In the genomic region with DNA sequence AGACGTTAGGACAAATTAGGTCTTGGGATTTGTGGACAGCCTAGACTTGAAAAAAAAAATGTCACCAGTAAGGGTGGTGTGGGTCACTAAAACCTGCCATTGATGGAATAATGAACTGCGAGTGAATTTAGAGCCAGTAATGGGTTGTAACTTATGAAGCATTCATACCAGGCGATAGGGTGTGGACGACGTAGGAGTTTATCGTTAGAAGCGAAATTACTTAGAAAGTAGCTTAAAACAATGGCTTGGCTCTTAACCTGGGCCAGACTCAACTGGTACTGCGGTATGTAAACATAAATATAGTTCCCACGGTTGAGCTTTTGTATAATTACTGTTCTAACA, we compare ENCODE assay signal across 8 mouse cellular contexts. TPM values are rescaled to one million over a fixed set of nuclear protein-coding genes. Genes with fewer than 3 reads are reported as not detected.
A peak's percentile ranks its signal among the peaks of the same experiment; 100 is the strongest.
DNase-seq lines count a peak whose midpoint lies in the region; ATAC-seq and TF ChIP-seq lines count a peak whose summit lies in the region.

No protein-coding gene starts in this region.

- intact Hi-C loops in heart, adult 2 months (cut with DNase I), result loop anchor here (1.0 to 5.0 kb wide), 3 partner anchors 22 to 110 kb away; a partner anchor contains a TSS
- intact Hi-C loops in heart, postnatal 25 days (cut with DNase I), result loop anchor here (1.0 to 5.0 kb wide), 2 partner anchors 23 to 45 kb away; a partner anchor contains a TSS

- H3K27me3 ChIP-seq in heart, adult 2 months (ENCODE audit: control insufficient read depth, insufficient read depth, low read length), result no peaks in the 10 kb centered on the region
- no peaks in the 10 kb centered on the region for H3K27me3 ChIP-seq in E14TG2a.4 (ENCODE audit: insufficient read depth, low read length)
- H3K27me3 ChIP-seq in forebrain, embryonic 16.5 days (replicated peaks; ENCODE audit: control insufficient read depth, insufficient read depth, low read length), result no peaks in the 10 kb centered on the region
- no peaks in the 10 kb centered on the region for H3K27me3 ChIP-seq in liver, postnatal 0 days (ENCODE audit: insufficient read depth, low read length)

- TF ChIP-seq CTCF in heart, adult 2 months (IDR thresholded peaks at IDR 0.05), result no peak
- no peak for TF ChIP-seq CTCF in E14TG2a.4 (conservative IDR thresholded peaks at IDR 0.05; ENCODE audit: low read length)
- no peak for TF ChIP-seq CTCF in liver, postnatal 0 days (IDR thresholded peaks at IDR 0.05; ENCODE audit: low read depth)

- peak overlapping the region; percentile 77 for H3K9ac ChIP-seq in heart, adult 2 months (ENCODE audit: low read depth, low read length)
- peak overlapping the region; percentile 59 for H3K9ac ChIP-seq in forebrain, embryonic 16.5 days (replicated peaks; ENCODE audit: low read depth, low read length)
- peak overlapping the region; percentile 76 for H3K9ac ChIP-seq in liver, postnatal 0 days (replicated peaks)

- no peak for DNase-seq in heart, adult 2 months
- no peak for DNase-seq in heart, postnatal 25 days (ENCODE audit: low spot score)
- DNase-seq in liver, postnatal 0 days, result no peak
- DNase-seq in left cerebral cortex, adult 11 months (ENCODE audit: low spot score), result no peak
- no peak for DNase-seq in adrenal gland, adult 8-10 months
- DNase-seq in gastrocnemius, adult 8-10 months (ENCODE audit: low spot score in 2 of 2), result no peak

- no peaks in the 10 kb centered on the region for H3K36me3 ChIP-seq in heart, adult 2 months (ENCODE audit: control insufficient read depth, insufficient read depth, low read length)
- no peaks in the 10 kb centered on the region for H3K36me3 ChIP-seq in E14TG2a.4 (ENCODE audit: insufficient read depth, low read length)
- H3K36me3 ChIP-seq in forebrain, embryonic 16.5 days (ENCODE audit: control insufficient read depth, insufficient read depth), result peaks cover 2% of the 10 kb centered on the region; the same call in 1 of the 2 replicates
- no peaks in the 10 kb centered on the region; the same call in 1 of the 2 replicates for H3K36me3 ChIP-seq in liver, postnatal 0 days (replicated peaks; ENCODE audit: insufficient read depth, low read length)

- H3K4me3 ChIP-seq in heart, adult 2 months, result peak overlapping the region; percentile 69
- H3K4me3 ChIP-seq in E14TG2a.4 (replicated peaks; ENCODE audit: low read length), result peak overlapping the region; percentile 84
- H3K4me3 ChIP-seq in forebrain, embryonic 16.5 days (replicated peaks; ENCODE audit: low read length), result peak overlapping the region; percentile 58
- peak overlapping the region; percentile 60 for H3K4me3 ChIP-seq in liver, postnatal 0 days (ENCODE audit: low read depth, low read length)

- no peak; the same call in 1 of the 2 replicates for TF ChIP-seq POLR2A in heart, adult 2 months (IDR thresholded peaks at IDR 0.05; ENCODE audit: insufficient read depth, low read depth, low read length)

- H3K79me2 ChIP-seq in heart, adult 2 months (replicated peaks; ENCODE audit: control insufficient read depth, insufficient read depth, low read length), result no peaks in the 10 kb centered on the region

- TF ChIP-seq EP300 in heart, adult 2 months (IDR thresholded peaks at IDR 0.05; ENCODE audit: insufficient read depth, low read depth, low read length), result no peak
- no peak for TF ChIP-seq EP300 in liver, postnatal 0 days (IDR thresholded peaks at IDR 0.05; ENCODE audit: low read depth)

- peak overlapping the region; percentile 93 for H3K27ac ChIP-seq in heart, adult 2 months
- H3K27ac ChIP-seq in forebrain, embryonic 16.5 days (ENCODE audit: low read length), result peak overlapping the region; percentile 98
- H3K27ac ChIP-seq in liver, postnatal 0 days (ENCODE audit: low read depth), result peak overlapping the region; percentile 92

- WGBS in heart, adult 2 months, result 4% methylated on average over 9 of the region's 9 CpGs
- 9% methylated on average over 9 of the region's 9 CpGs for WGBS in forebrain, embryonic 16.5 days
- WGBS in liver, postnatal 0 days (ENCODE audit: insufficient replicate concordance), result 7% methylated on average over 9 of the region's 9 CpGs

- no peaks in the 10 kb centered on the region for H3K9me3 ChIP-seq in E14TG2a.4 (ENCODE audit: low read length)
- no peaks in the 10 kb centered on the region for H3K9me3 ChIP-seq in forebrain, embryonic 16.5 days (ENCODE audit: control insufficient read depth, low read length)
- no peaks in the 10 kb centered on the region for H3K9me3 ChIP-seq in liver, postnatal 0 days (ENCODE audit: low read length)

- peak; percentile 38; the same call in 1 of the 2 replicates for ATAC-seq in forebrain, embryonic 16.5 days
- peak; percentile 28 for ATAC-seq in liver, postnatal 0 days

- peak overlapping the region; percentile 89 for H3K4me2 ChIP-seq in forebrain, embryonic 16.5 days (ENCODE audit: low read length)
- peak overlapping the region; percentile 84 for H3K4me2 ChIP-seq in liver, postnatal 0 days (ENCODE audit: low read depth, low read length)

- H3K4me1 ChIP-seq in heart, adult 2 months (ENCODE audit: control insufficient read depth, insufficient read depth, low read length), result no peaks in the 10 kb centered on the region
- peaks cover 70% of the 10 kb centered on the region for H3K4me1 ChIP-seq in E14TG2a.4 (replicated peaks; ENCODE audit: low read depth, low read length)
- peaks cover 19% of the 10 kb centered on the region for H3K4me1 ChIP-seq in forebrain, embryonic 16.5 days (replicated peaks; ENCODE audit: control insufficient read depth, insufficient read depth, low read length)
- peaks cover 16% of the 10 kb centered on the region for H3K4me1 ChIP-seq in liver, postnatal 0 days (ENCODE audit: insufficient read depth)

RNA-seq across cellular contexts. Expression of a gene that starts 0.3 kb away (rescaled TPM):
- total RNA-seq in heart, adult 2 months (2021), result 10 to 100 TPM; 12.1 to 15.1 TPM
- 8.6 and 11.5 TPM in 2 replicates for polyA plus RNA-seq in heart, adult 2 months (2012; rRNA removed)
- 10 to 100 TPM; 10.3 to 15.0 TPM for total RNA-seq in heart, postnatal 25 days (2021)
- 40.8 and 43.9 TPM in 2 replicates for polyA plus RNA-seq in forebrain, embryonic 16.5 days (2015; fragmentation: Nextera tagmentation; extraction: Ambion mirVana)
- 16.3 and 19.3 TPM in 2 replicates for polyA plus RNA-seq in liver, postnatal 0 days (2015; fragmentation: Nextera tagmentation; extraction: Ambion mirVana)
- 10 to 100 TPM; 40.3 to 48.9 (median 42.9) TPM for total RNA-seq in adrenal gland, adult 8-10 months (2022)
- total RNA-seq in gastrocnemius, adult 8-10 months (2022), result 10 to 100 TPM; 12.2 to 22.6 (median 14.9) TPM

RNA-seq across cellular contexts. Expression of a gene that starts 21.6 kb away (rescaled TPM):
- 1 to 10 TPM; 7.9 to 9.3 TPM for total RNA-seq in heart, adult 2 months (2021)
- 5.0 and 7.8 TPM in 2 replicates for polyA plus RNA-seq in heart, adult 2 months (2012; rRNA removed)
- 1 to 10 TPM; 7.8 to 9.4 TPM for total RNA-seq in heart, postnatal 25 days (2021)
- polyA plus RNA-seq in forebrain, embryonic 16.5 days (2015; fragmentation: Nextera tagmentation; extraction: Ambion mirVana), result 27.2 and 30.7 TPM in 2 replicates
- 5.0 and 5.5 TPM in 2 replicates for polyA plus RNA-seq in liver, postnatal 0 days (2015; fragmentation: Nextera tagmentation; extraction: Ambion mirVana)
- total RNA-seq in adrenal gland, adult 8-10 months (2022), result 10 to 100 TPM; 12.0 to 13.5 (median 12.9) TPM
- total RNA-seq in gastrocnemius, adult 8-10 months (2022), result 1 to 10 TPM; 3.4 to 10.0 (median 5.7) TPM

RNA-seq across cellular contexts. Expression of a gene that starts 22.2 kb away (rescaled TPM):
- total RNA-seq in heart, adult 2 months (2021), result 10 to 100 TPM; 13.3 TPM
- 13.7 and 29.3 TPM in 2 replicates for polyA plus RNA-seq in heart, adult 2 months (2012; rRNA removed)
- total RNA-seq in heart, postnatal 25 days (2021), result 10 to 100 TPM; 11.6 to 17.2 TPM
- 17.5 and 21.2 TPM in 2 replicates for polyA plus RNA-seq in forebrain, embryonic 16.5 days (2015; fragmentation: Nextera tagmentation; extraction: Ambion mirVana)
- 4.9 and 5.0 TPM in 2 replicates for polyA plus RNA-seq in liver, postnatal 0 days (2015; fragmentation: Nextera tagmentation; extraction: Ambion mirVana)
- total RNA-seq in adrenal gland, adult 8-10 months (2022), result 10 to 100 TPM; 43.1 to 61.9 (median 51.4) TPM
- 1 to 10 TPM; 6.5 to 9.9 (median 8.8) TPM for total RNA-seq in gastrocnemius, adult 8-10 months (2022)

RNA-seq across cellular contexts. Expression of a gene that starts 47.2 kb away (rescaled TPM):
- total RNA-seq in heart, adult 2 months (2021), result 10 to 100 TPM; 75.0 to 80.1 TPM
- 29.9 and 50.4 TPM in 2 replicates for polyA plus RNA-seq in heart, adult 2 months (2012; rRNA removed)
- total RNA-seq in heart, postnatal 25 days (2021), result 10 to 100 TPM; 73.9 to 78.2 TPM
- 5.1 and 6.0 TPM in 2 replicates for polyA plus RNA-seq in forebrain, embryonic 16.5 days (2015; fragmentation: Nextera tagmentation; extraction: Ambion mirVana)
- 5.8 and 10.0 TPM in 2 replicates for polyA plus RNA-seq in liver, postnatal 0 days (2015; fragmentation: Nextera tagmentation; extraction: Ambion mirVana)
- total RNA-seq in adrenal gland, adult 8-10 months (2022), result 10 to 100 TPM; 56.5 to 57.4 (median 56.7) TPM
- 10 to 100 TPM; 51.9 to 61.4 (median 57.4) TPM for total RNA-seq in gastrocnemius, adult 8-10 months (2022)
